In the genomic region with DNA sequence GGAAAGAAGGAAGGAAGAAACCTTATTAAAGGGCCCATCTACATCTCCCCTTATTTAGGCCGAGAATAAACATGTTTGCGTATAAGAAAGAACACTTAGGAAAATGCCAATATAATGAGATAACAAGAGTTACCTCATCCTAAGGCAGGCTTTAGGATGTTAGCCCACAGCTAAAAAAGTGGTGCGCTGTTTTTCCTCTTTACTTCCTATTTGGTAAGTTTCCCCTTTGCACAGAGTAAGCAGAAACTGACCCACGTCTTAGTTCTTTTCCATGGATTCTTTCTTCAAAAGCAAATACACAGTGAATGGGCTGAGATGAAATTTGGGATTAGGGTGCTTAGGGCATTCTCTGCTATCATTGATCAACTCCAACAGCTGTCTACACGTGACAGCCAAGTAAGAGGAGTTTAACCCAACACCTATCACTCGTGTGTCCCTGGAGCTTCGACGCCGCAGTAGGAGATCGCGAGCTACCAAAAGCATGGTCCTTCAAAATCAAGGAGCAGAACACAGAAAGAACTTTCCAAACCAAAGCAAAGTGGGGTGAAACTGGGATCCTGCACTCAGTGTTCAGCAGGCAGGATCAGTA, we compare ENCODE assay signal across 8 mouse cellular contexts. TPM values are rescaled to one million over a fixed set of nuclear protein-coding genes. Genes with fewer than 3 reads are reported as not detected.
DNase-seq lines count a peak whose midpoint lies in the region; ATAC-seq lines count a peak whose summit lies in the region.

No protein-coding gene starts in this region.

- H3K4me2 ChIP-seq in lung, embryonic 16.5 days (ENCODE audit: low read depth, low read length) = peak overlapping the region; percentile 91
- H3K4me2 ChIP-seq in neural tube, embryonic 14.5 days (ENCODE audit: low read depth, low read length) = peak overlapping the region; percentile 69

- intact Hi-C loops in gastrocnemius, postnatal 14 days (cut with DNase I; ENCODE audit: low total_unique reads) = no loop called here

- peaks cover 5% of the 10 kb centered on the region; the same call in 1 of the 2 replicates for H3K4me1 ChIP-seq in lung, embryonic 16.5 days (replicated peaks; ENCODE audit: control insufficient read depth, insufficient read depth, low read length)
- H3K4me1 ChIP-seq in limb, embryonic 10.5 days = peaks cover 15% of the 10 kb centered on the region
- H3K4me1 ChIP-seq in neural tube, embryonic 14.5 days (ENCODE audit: control insufficient read depth, insufficient read depth, low read length) = peaks cover 5% of the 10 kb centered on the region

- 27% methylated on average over 11 of the region's 11 CpGs for WGBS in lung, embryonic 16.5 days
- 44% methylated on average over 11 of the region's 11 CpGs for WGBS in limb, embryonic 10.5 days
- 49% methylated on average over 11 of the region's 11 CpGs for WGBS in neural tube, embryonic 14.5 days

- no peaks in the 10 kb centered on the region for H3K27me3 ChIP-seq in lung, embryonic 16.5 days (ENCODE audit: control insufficient read depth, insufficient read depth, low read depth, low read length)
- H3K27me3 ChIP-seq in limb, embryonic 10.5 days (ENCODE audit: low read depth, poor library complexity, severe bottlenecking) = no peaks in the 10 kb centered on the region
- H3K27me3 ChIP-seq in neural tube, embryonic 14.5 days (ENCODE audit: control insufficient read depth, insufficient read depth, low read length) = no peaks in the 10 kb centered on the region

- no peaks in the 10 kb centered on the region for H3K9me3 ChIP-seq in lung, embryonic 16.5 days (ENCODE audit: control insufficient read depth, low read length)
- no peaks in the 10 kb centered on the region for H3K9me3 ChIP-seq in limb, embryonic 10.5 days (replicated peaks)
- H3K9me3 ChIP-seq in neural tube, embryonic 14.5 days (ENCODE audit: control insufficient read depth, low read length) = no peaks in the 10 kb centered on the region

- peak overlapping the region; percentile 57 for H3K4me3 ChIP-seq in lung, embryonic 16.5 days (ENCODE audit: low read length)
- peak overlapping the region; percentile 55 for H3K4me3 ChIP-seq in limb, embryonic 10.5 days
- peak overlapping the region; percentile 28; the same call in 1 of the 2 replicates for H3K4me3 ChIP-seq in neural tube, embryonic 14.5 days (ENCODE audit: low read depth, low read length)

- peak overlapping the region; percentile 23; the same call in 1 of the 2 replicates for H3K27ac ChIP-seq in lung, embryonic 16.5 days (ENCODE audit: low read length)
- peak overlapping the region; percentile 64 for H3K27ac ChIP-seq in limb, embryonic 10.5 days
- no peak overlapping the region for H3K27ac ChIP-seq in neural tube, embryonic 14.5 days (ENCODE audit: low read depth, low read length)

- DNase-seq in lung, adult 18-20 months = no peak
- DNase-seq in limb, embryonic 10.5 days (ENCODE audit: low spot score) = no peak
- DNase-seq in natural killer cell, adult 2 months (ENCODE audit: low spot score in 2 of 2) = no peak
- DNase-seq in gastrocnemius, postnatal 14 days = no peak

- no peak for ATAC-seq in lung, embryonic 16.5 days (ENCODE audit: low read depth)
- ATAC-seq in erythroblast, adult 5-6 weeks (replicated peaks; ENCODE audit: low FRiP score, poor library complexity, severe bottlenecking) = peak; percentile 23
- no peak for ATAC-seq in neural tube, embryonic 14.5 days (ENCODE audit: low read depth)
- ATAC-seq in cerebellum, adult (ENCODE audit: insufficient number of reproducible peaks, low FRiP score, low TSS enrichment) = no peak

- no peaks in the 10 kb centered on the region for H3K36me3 ChIP-seq in lung, embryonic 16.5 days (ENCODE audit: control insufficient read depth, insufficient read depth, low read length)
- H3K36me3 ChIP-seq in limb, embryonic 10.5 days = no peaks in the 10 kb centered on the region
- no peaks in the 10 kb centered on the region for H3K36me3 ChIP-seq in neural tube, embryonic 14.5 days (ENCODE audit: control insufficient read depth, insufficient read depth, low read length)

- H3K9ac ChIP-seq in lung, embryonic 16.5 days (ENCODE audit: low read length) = peak overlapping the region; percentile 62
- peak overlapping the region; percentile 37; the same call in 1 of the 2 replicates for H3K9ac ChIP-seq in neural tube, embryonic 14.5 days (replicated peaks; ENCODE audit: low read depth, low read length)

RNA-seq across cellular contexts. Expression of a gene that starts 7.6 kb away (rescaled TPM):
- polyA plus RNA-seq in lung, embryonic 16.5 days (2015; fragmentation: Nextera tagmentation; extraction: Ambion mirVana) = 18.1 and 20.6 TPM in 2 replicates
- total RNA-seq in erythroblast, adult 5-6 weeks (2015; ENCODE audit: low replicate concordance) = 67.2 and 84.4 TPM in 2 replicates
- total RNA-seq in erythroblast, adult 5-6 weeks (2017; ENCODE audit: low replicate concordance) = 93.8 and 132 TPM in 2 replicates
- 37.6 and 39.7 TPM in 2 replicates for polyA plus RNA-seq in limb, embryonic 10.5 days (2016; fragmentation: Nextera tagmentation; extraction: Ambion mirVana)
- polyA plus RNA-seq in neural tube, embryonic 14.5 days (2014; fragmentation: Nextera tagmentation; extraction: Ambion mirVana) = 27.7 and 29.4 TPM in 2 replicates
- 10 to 100 TPM; 24.6 to 28.2 TPM for total RNA-seq in gastrocnemius, postnatal 14 days (2021)
